Mouse (Mus musculus) c-Kit-positive CD71-positive TER-119-negative erythroid progenitor cells, embryonic 14.5 days (primary cell): ENCODE results near the gene Slc26a8.
A peak's percentile ranks its signal among the peaks of the same experiment; 100 is the strongest.

Experiments
- DNase-seq: peaks from one replicate; pipeline ENCODE4 v3.0.0-alpha.2; 2013; ENCODE audit warnings: low read depth

The Slc26a8 gene

DNA sequence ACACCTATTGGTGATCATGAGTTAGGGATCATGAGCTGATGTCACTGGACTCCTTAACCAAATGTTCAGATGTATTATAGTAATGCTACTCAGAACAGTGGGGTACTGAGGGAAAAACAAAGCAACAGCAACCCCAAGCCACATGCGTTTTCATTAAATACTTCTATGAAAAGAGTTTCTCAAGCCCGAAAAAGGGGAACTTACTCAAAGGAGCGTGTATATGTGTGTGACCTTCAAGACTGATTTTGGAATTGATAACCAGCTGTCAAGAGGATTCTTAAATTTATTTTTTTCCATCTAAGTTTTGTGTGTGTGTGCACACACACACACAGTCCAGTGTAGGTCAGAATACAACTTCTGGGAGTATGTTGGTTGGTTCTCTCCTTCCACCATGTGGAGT, 49.9 kb downstream of the Slc26a8 start:
- no peak for DNase-seq

GRCm38 (mm10) chr17:28637711-28638690, 52.0 kb downstream of the Slc26a8 start:
- no peak for DNase-seq

GRCm38 (mm10) chr17:28635842-28636241, 54.2 kb downstream of the Slc26a8 start:
- DNase-seq = no peak

GRCm38 (mm10) chr17:28629125-28629524, 60.9 kb downstream of the Slc26a8 start:
- DNase-seq = no peak

- DNase-seq = no peak
Observed at GRCm38 (mm10) chr17:28628248-28629124, 61.5 kb downstream of the Slc26a8 start.

DNA sequence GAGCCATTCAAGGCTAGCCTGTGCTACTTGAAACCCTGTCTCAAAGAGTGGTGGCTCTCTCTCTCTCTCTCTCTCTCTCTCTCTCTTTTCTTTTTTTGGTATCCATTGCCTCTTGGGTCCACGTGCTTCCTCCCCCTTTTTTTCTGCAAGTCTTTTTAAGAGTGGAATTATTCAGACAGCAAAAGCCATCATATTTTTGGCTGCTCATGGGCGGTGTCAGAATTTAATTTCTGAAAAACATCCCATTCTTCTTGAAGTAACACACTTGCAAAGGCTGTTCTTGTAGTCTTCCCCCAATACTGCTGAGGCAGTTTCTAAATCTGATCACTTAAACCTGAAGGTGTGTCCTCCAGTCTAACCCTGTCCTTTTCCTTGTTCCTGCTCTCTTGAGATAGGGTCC, 63.1 kb downstream of the Slc26a8 start:
- DNase-seq = no peak

DNA sequence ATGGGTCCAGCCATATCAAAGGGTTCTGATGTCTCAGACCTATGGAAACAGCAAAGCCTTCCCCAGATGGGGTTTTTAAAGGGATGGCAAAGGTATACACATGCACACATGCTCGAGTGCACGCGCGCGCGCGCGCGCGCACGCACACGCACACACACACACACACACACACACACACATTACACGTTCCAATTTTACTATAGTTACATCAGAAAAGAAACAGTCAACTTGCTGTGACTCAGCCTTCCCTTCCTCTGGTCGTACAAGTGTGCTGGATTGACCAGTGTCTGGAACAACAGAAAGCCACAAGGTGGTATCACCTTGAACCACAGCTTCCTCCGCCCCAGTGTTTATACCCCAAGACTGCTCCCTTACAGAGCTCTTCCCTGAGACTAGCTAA, 64.7 kb downstream of the Slc26a8 start:
- DNase-seq = no peak

DNA sequence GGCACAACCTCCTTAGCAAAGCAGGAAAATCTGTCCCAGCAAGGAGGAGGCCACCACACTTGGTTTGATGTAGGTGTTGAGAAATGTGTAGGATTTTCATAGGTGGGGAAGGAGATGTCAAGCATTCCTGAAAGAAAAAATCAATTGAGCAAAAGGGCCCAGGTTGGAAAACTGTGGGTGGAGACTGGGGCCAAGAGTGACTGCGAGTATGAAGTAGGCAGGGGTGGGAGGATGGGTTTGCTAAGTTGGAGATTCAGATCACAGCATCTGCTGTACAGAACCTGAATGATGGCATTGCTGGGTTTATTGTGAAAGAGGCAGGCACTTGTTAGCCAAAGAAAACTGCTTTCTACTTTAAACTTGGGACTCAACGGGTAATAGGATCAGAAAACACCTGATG, 65.2 kb downstream of the Slc26a8 start:
- DNase-seq = no peak

DNA sequence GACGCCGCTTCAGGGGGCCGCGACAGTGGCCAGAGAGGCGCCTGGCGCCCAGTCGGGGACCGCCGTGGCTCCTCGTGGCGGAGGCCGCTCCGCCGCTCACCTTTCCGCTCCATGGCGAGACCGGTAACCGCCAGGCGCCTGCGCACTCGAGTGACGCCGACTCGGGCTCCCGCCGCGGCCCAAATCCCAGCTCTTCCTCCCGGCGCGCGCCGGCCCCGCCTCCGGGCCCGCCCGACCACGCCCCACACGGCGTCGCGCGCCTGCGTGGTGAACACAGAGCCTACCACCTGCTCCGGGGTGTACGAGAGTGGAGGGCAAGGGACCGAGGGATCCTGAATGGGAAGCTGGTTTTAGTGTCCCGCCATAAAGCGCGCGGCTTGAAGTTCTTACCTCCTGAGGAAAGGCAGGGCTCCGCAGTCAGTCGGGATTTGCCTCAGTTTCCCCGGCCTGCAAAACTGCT, 67.7 kb downstream of the Slc26a8 start, which contains the start of gene Srpk1:
Srpk1 (minus strand) TSS at position 410 of the 460 bp plus-strand sequence.
- DNase-seq = peak; percentile 74

GRCm38 (mm10) chr17:28621381-28622299, 68.4 kb downstream of the Slc26a8 start:
- no peak for DNase-seq

DNA sequence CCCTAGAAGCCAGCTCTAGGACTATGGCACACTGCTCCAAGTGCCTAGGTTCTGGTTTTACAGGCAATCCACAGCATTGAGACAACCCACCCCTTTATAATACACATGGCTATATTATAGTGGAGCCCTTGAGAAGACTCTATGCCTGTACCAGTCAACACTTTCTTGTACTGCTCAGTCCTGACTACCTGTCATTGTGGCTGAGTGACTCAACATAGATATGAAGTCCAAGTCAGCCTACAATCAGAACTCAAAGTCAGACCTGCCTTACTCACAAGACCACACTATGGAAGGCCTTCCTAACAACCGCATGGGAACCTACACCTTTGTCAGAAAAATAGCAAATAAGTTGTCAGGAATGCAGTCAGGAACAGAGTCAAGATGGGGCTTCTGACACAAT, 71.3 kb downstream of the Slc26a8 start:
- no peak for DNase-seq

GRCm38 (mm10) chr17:28618124-28618523, 71.9 kb downstream of the Slc26a8 start:
- no peak for DNase-seq

DNA sequence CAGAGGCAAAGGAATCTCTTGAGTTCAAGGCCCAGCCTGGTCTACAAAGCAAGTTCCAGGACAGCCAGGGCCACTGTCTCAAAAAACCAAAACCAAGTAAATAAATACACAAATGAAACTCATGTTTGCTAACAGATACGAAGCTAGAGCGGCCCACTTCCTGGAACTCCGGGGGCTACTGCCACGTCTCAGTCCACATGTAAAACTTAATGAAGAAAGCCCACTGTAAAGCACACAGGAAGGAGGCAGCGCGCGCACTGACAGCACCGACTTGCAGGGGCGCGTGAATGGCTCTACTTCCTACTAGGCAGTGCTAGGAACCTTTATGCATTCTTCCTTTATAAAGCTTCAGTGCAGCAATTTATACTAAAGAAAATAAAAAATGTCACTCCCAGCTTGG, 72.4 kb downstream of the Slc26a8 start:
- DNase-seq = no peak

DNA sequence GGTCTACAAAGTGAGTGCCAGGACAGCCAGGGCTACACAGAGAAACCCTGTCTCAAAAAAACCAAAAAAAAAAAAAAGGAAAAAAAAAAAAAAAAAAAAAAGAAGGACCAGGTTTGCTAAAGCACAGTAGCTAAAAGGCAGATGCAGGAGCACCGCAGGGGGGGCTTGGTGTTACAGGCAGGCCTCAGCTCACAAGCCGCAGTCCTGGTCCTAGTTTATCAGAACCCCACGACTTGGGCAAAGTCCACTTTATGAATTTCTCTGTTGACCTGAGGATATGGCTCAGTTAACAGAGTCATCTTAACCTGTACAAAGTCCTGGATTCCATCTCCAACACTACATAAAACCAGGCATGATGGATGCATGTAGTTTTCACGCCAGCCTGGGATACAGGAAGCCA, 74.7 kb downstream of the Slc26a8 start:
- no peak for DNase-seq

DNA sequence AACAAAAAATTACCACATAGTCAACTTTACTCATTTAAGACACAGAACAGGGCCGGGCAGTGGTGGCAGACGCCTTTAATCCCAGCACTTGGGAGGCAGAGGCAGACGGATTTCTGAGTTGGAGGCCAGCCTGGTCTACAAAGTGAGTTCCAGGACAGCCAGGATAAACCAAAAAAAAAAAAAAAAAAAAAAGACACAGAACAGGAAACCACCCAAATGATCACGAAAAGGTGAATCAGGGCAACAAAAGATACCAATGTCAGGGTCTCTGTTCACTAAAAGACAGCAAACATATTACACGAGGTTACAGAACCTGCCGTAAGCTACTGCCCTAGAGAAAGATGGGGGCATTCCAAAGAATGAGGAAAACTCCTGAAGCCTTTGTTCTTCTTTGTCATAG, 76.9 kb downstream of the Slc26a8 start:
- no peak for DNase-seq

DNA sequence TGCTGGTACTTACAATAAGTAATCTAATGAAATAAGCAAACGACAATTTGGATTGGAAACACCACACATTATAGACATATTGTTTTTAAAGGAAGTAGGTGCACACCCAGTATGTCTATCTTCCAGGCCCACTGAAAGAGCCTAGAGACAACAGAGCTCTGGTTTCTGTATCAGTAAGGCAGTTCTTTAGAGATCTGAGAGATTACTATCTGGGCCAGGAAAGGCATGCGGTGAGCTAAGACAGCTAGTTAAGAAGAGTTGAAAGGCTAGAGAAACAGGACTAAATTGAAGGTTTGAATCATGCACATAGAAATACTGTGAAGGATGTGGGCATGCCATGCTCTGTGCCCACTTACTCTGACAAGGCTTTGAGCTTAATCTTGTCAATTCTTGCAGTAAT, 77.4 kb downstream of the Slc26a8 start:
- no peak for DNase-seq

DNA sequence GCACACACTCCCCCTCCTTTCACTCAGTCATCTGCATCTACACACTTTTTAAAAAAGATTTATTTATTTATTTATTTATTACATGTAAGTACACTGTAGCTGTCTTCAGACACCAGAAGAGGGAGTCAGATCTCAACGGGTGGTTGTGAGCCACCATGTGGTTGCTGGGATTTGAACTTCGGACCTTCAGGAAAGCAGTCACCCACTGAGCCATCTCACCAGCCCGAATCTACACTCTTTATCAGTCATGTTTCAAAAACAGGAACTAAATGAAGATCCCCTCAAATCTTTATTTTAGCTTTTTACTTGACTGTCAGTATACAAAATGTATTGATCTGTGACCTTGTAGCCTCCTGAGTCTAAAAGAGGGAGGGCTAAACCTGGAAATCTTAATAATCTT, 80.5 kb downstream of the Slc26a8 start:
- no peak for DNase-seq

DNA sequence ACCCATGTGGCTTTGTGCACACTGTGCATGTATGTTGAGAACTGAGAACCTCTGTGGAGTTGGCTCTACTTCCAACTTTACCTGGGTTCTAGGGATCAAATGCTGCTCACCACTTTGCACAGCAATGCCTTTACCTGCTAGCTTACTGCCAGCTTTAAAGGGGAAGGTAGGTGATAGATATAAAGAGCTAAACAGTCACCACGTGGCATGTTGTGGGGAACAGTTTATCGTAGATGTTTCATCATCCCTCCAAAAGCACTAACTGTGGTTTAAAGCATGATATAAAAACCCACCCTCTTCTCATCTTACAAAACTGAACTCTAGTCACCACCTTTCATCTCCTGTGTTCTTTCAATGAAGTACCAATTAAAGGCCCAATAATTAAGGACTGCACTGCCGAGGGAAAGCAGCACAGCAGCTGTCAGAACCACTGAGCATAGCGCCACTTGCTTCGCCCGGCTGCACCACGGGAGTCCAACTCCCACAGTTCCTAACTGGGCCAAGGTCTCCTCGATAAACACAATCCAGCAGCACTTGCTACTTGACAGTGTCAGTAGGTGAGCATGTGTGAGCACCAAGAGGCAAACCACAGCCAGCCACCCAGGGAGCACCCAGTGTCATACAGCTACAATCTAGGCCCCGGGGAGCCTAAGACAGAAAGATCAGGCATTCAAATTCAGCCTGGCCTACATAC, 88.3 kb downstream of the Slc26a8 start:
- DNase-seq = no peak

DNA sequence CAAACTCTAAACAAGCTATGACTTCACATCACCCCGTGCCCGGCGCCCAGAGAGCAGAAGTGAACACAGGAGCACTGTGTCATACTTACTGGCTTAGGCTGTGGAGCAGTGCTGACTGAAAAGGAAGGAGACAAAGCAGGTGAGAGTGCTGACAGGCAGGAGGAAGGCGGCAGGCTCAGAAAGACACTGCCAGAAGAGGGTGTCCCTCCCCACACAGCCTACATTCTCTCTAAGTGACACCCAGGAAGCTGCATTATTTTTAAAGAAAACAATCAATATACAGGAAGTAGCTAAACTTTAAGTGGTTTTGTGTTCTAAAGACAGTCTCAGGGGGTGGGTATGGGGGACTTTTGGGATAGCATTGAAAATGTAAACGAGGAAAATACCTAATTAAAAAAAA, 89.3 kb downstream of the Slc26a8 start:
- no peak for DNase-seq

GRCm38 (mm10) chr17:28593965-28594364, 96.1 kb downstream of the Slc26a8 start:
- no peak for DNase-seq

- peak; percentile 64 for DNase-seq
Observed at GRCm38 (mm10) chr17:28592998-28593397, 97.0 kb downstream of the Slc26a8 start.
